Mouse (Mus musculus) right cerebral cortex, adult 2 months (tissue): ENCODE data around the gene Cgas.
"Not testable (repeated sequence)": the region's sequence is repeated elsewhere in the genome, so short reads cannot be mapped to it uniquely, and the experiment has no call there.

Source experiments
- DNase-seq, 2 experiments: peaks; one replicate each; pipeline ENCODE4 v3.0.0; 2021 to 2022; ENCODE audit warnings: low spot score in 2 of 2

Cgas gene

DNA sequence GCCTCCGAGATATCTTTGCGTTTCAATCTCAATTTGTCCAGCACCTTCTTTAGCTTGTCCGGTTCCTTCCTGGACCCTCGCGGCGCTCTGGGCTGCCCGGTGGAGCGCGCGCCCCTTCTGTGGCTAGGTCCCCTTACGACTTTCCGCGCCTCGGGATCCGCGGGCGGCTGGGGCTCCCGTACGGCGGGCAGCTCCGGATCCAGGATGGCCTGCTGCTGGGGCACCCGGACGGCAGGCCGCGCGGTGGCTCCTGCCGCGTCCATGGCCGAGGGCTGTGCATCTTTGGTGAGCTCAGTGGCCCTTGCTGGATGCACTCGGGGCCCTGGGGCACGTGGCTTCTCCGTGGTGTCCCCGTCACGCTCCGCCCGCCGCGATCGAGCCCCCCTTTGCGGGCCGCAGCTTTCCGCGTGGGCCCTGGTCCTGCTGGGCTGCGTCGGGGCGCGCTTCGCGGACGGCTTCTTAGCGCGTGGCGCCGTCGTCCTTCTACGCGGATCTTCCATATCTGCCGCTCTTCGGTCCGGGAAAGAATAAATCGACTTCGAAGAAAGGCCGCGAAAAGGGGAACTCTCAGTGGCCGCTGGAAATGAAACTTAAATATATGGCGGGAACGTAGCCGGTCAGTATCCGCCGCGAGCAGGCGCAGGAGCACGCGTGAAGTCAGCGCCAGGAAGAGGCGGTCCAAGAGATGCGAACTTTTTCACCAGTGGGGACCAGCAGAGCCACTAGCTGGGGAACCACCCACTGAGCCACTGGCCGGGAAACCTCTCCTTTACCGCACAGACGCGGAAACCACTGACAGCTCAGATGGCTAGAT lies at the start of gene Cgas:
TSS of gene Cgas (minus strand) at position 659 of the 814 bp plus-strand sequence.
- DNase-seq, result peak; percentile 10 to 21

DNA sequence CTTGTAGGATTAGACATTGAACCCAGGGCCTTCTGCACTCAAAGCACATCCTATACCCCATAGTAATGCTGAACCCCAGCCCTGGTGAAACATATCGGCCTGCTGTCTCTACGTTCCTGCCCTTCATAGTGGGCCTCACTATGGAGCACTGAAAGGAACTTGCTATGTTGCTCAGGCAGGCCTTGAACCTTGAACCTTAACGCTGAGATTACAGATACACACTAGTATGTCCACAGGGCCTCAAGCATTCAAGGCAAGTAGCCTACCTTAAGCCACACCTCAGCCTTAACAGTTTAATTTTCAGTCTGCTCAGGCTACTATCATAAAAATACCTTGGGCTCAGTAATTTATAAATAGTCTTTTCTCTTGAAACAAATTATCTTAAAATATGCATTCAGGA lies 49.2 kb upstream of the Cgas start:
- DNase-seq, result no peak

DNA sequence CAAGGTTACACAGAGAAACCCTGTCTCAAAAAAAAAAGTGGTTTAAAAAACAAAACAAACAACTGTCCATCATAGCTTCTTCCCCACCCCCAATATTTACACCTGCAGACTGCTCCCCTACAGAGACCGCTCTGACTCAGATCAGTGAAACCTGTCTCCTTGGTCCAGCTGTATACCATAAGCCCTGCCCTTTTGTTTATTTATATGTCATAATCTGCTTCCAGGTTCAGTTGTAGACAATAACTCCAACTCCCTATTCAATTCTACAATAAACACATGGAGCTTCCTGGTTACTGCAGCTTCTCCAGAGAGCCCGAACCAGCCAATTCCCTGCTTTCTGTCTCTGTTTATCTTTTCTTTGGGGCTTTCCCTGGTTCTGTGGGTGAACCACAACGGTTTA lies 48.1 kb upstream of the Cgas start:
- DNase-seq, result no peak

DNA sequence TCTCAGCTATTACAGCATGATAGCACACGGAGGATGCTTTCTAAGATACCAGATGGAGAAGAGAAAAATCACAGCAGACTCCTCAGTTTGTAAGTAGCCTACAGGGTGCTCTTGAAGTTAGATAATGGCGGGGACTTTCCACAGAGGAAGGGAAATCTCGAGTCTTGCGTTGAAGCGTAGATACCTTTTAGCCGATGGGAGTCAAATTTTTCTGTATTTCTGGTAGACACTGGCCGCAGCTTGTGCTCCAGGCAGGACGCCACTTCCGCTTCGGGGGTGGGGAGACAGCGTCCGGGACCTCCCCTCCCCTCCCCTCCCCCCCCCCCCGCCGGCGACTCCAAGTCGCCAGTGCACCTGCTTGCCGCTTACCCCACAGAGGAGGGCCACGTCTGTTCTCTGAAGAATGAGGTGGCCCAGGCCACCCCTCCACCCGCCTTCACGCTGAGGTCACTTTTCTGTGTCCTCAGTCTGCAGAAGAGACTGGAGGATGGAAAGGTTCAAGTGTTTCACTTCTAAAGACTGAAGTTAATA lies 45.9 kb upstream of the Cgas start, which contains the start of gene Eef1a1:
TSS of gene Eef1a1 (minus strand) at position 262 of the 531 bp plus-strand sequence.
- DNase-seq, result peak; percentile 44 to 45

DNA sequence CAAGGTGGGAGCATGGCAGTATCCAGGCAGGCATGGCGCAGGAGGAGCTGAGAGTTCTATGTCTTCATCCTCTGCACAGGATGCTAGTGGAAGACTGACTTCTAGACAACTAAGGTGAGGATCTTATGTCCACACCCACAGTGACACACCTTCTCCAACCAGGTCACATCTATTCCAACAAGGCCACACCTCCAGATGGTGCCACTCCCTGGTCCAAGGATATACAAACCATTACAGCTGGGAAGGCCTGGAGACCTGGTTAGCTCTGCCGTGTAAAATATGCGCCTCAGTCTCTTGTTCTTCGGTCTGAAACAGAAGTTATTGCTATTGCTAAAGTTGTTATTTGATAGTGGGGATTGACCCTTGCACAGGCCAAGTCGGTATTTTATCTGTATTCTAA lies 45.0 kb upstream of the Cgas start:
- not testable (repeated sequence) for DNase-seq

DNA sequence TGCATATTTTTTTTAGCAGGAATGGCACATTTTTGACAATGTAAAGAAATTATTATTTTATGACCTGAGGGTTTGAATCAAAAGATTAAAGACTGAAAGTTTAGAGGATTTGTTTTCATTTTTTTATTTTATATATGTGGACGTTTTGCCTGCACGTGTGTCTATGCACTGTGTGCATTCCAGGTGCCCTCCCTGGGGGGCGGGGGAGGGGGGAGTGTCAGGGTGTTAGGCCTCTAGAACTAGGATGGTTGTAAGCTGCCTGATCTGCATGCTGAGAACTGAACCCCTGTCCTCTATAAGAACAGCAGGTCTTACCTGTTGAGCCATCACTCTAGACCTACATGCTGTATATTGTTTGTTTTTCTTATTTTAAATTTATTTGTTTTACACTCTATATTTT lies 41.6 kb upstream of the Cgas start:
- no peak for DNase-seq

DNA sequence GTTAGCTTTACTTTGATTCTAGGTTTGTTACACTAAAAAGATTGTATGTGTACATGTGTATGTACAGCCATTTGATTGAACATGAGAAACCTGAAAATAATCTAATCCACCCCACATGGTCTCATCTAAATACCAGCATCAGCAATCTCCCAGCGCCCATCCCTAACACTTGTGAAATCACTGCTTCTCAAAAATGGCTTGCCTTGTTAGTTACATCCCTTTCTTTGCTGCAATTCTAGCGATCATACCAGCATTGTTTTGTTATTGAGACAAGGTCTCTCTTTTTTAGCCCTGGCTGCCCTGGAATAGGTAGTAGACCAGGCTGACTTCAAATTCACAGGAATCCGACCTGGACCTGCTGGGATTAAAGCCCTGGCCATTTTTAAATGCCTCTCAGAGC lies 39.3 kb upstream of the Cgas start:
- no peak for DNase-seq

DNA sequence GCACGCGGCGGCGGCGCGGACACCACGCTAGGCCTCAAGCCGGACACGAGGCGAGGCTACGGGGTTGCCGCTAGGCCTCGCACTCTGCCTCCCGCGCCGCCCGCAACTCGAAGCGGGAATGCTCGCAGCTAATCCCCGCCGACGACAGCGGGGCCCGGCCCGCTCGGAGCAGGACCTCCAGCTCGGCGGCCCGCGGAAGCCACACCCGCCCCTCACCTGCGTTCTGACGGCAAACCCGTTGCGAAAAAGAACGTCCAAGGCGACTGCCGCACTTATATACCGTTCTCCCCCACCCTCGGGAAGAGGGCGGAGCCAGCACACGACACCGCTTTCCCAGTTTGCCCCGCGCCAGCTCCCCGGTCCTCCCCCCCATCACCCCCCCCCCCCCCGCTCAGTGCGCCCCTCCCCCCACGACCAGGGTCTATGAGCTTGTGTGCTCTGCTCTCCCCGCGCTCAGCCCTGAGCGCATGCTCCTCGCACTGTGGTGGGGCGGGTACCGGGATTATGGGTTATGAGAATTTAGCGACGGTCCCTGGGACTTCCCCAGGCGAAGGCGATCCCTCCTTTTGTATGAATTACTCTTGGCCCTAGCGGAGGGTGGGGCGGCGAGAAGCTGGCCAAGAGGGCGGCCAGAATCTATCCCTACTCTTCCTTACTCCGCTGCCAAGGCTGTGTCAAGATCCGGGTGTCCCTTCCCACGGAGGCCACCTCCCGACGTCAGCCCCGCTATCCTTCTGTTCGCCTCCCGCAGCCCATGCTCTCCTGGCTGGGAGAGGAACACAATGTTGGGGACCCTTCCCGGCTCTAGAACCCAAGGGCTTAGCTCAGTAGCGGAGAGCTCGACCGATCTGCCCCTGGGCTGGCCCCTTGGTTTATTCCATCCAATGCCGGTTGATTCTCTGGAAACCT lies 38.6 kb upstream of the Cgas start:
- DNase-seq, result peak; percentile 93 to 94

DNA sequence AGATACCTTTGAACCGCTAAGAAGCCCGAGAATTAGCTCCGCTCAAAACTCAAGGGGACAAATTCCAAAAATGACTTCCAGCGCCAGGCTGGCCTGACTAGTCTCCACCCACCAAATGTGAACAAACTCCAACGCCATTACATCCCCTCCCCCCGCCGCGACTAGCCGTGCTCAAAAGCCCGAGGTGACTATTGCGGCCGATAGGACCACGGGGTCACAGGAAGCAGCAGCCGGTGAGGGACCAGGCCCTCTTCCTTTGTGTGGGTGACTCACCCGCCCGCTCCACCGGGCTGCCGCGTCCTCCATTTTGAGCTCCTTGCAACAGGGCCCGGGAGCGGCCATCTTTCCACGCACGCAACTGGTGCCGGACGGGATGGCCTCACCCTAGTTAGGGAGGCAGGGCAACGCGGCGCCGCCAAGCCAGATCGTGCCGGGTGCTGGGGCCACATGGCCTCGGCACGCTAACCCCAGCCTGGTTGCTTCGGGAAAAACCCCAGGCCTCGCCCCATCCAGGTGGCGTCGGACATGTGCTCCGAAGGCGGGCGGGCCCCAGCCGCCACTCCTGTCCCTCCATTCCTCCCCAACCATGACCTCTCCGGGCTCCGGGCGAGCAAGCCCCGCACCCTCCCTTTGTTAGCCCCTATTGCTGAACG lies 37.8 kb upstream of the Cgas start:
- DNase-seq, result peak; percentile 69 to 75

DNA sequence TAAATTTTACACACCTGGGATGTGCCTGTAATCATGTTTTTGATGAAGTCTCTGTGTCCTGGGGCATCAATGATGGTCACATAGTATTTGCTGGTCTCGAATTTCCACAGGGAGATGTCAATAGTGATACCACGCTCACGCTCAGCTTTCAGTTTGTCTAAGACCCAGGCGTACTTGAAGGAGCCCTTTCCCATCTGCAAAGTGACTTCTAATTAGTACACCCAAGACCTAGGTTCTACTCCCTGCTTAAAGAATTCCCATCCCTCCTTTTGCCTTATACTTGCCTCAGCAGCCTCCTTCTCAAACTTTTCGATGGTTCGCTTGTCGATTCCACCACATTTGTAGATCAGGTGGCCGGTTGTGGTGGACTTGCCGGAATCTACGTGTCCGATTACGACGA lies 37.2 kb upstream of the Cgas start:
- not testable (repeated sequence) for DNase-seq

DNA sequence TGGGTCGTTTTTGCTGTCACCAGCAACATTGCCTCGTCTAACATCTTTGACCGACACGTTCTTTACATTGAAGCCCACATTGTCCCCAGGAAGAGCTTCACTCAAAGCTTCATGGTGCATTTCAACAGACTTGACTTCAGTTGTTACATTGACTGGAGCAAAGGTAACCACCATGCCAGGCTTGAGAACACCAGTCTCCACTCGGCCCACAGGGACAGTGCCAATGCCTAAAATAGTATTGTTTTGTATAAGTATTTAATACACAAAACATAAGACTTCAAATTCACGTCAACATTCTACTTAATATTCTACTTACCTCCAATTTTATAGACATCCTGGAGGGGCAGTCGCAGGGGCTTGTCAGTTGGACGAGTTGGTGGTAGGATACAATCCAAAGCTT lies 36.3 kb upstream of the Cgas start:
- DNase-seq, result not testable (repeated sequence)

DNA sequence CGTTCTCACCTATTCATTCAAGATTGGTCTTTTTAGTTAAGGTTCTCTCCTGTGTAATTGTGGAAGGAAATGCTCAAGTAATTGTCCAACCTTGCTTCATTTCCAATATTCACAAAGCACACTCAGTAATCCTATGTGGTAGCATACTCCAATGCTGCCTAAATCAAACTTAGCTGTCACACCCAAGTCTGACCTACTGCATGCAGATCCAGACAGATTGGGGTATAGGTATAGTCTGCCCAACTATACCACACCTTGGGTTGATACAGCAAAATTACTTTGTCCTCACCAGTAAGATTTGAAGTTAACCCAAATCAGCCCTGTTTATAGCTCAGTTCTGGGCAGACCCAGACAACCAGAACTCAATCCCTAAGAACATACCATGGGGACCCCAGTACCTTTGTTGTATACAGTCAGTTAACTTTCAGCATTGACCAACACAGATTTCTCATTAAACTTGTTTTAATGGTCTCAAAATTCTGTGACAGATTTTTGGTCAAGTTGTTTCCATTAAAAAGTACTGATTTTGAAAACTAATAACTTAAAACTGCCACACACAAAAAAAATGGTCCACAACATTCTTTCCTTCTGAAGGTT lies 35.1 kb upstream of the Cgas start:
- not testable (repeated sequence) for DNase-seq

DNA sequence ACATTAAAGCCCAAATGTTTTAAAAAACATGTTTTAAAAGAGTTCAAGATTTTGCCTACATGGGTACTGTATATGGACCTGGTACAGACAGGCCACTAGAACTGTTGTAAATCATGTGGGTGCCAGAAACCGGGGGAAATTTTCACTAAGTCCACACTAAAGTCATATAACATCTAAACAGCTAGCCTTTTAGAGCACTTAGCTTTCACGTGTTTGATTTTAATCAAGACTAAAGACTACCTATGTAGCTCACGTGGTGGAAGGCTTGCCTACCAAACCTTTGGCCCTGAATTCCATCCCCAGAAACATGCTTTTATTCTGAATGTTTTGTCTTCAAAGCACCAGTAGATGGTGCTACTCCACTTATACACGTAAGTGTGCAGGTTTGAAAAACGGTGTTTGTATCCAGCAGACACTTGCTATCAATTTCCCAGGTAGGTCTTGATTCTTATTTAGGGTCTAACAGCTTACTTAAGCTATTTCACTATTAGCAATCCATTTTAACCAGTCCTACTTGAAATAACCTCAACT lies 34.0 kb upstream of the Cgas start:
- DNase-seq, result no peak

DNA sequence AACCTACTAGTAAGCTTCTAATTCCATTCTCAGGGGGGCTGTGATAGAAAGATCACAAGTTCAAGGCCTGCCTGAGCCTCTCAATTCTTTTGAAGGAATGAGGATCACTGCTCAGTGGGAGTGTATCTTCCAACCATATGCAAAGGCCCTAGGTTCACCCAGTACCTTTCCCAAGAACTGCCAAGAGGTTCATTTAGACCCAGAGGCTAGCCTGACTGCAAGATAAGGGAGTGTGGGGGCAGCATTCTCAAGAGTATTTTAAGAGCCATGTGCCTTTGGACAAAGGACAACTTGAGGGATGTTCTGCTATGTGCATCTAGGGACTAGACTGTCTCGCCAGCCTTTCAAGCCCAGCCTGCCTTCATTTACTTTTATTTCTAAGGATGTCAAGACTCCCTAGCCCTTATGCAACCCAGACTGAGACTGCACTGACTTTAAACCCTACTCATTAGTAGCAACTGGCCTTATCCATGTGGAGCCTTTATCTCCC lies 33.5 kb upstream of the Cgas start:
- DNase-seq, result no peak

DNA sequence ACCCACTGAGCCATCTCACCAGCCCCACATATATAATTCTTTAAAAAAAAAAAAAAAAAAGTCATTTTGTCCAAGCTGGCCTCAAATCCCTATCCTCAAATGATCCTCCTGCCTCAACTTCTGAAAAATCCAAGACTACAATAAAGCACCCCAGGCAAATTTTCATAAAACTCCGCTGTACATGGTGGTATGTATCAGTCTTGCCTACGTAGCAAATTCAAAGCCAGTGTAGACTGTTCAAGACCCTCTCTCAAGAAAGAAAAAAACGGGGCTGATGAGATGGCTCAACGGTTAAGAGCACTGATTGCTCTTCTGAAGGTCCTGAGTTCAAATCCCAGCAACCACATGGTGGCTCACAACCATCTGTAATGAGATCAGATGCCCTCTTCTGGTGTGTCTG lies 32.8 kb upstream of the Cgas start:
- DNase-seq, result no peak

DNA sequence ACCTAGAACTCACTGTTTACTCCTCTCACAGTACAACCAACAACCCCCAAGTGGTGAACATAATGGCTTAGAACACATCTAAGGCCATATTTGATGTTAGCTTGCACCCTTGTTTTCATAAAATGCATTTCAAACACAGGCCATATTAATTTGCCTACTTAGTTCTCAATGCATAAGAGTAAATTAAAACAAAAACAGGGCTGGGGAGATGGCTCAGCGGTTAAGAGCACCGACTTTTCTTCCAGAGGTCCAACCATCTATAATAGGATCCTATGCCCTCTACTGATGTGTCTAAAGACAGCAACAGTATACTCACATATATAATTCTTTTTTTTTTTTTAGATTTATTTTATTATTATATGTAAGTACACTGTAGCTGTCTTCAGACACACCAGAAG lies 32.3 kb upstream of the Cgas start:
- DNase-seq, result no peak

DNA sequence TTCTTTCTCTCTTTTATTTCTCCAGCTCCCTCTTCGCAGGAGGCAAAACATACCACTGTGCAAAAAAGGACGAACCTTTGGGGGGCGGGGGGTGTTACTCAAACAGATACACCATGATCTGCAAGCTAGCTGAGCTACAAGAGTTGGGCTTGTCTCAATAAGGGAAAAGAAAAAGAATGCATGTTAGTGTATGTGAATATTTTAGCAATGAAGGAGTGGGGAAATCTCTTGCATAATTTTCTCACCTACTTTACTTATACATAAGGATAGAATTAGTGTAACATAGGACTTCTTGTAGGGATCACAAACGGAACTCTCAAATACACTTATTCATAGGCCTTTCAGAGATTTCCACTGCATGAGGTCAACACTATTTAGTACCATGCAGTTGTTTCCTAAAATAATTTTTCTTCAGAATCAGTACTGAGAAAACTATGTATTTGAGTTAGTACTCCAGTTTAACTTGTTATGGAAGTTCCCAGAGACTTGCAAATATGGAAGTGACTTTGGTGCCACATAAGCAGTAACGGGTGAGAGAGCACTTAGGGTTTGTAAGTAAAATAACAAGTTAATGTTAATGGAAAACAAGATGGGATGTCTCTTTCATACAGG lies 31.8 kb upstream of the Cgas start:
- no peak for DNase-seq

DNA sequence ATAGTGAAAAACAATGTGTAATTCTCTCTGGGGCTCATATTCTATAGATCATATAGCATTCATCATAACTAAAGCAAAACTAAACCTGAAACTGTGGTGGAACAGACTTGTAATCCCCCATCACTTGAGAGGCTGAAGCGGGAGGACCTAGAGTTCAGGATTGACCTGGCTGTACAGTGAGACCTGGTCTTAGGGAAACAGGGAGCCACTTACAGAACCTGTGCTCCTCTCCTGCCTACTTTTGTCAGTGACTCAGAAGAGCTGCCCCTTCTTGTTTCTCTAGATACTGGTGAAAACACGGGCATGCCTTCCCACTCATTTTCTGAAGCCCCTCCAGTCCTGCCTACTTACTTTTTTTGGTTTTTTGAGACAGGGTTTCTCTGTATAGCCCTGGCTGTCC lies 31.2 kb upstream of the Cgas start:
- DNase-seq, result no peak

DNA sequence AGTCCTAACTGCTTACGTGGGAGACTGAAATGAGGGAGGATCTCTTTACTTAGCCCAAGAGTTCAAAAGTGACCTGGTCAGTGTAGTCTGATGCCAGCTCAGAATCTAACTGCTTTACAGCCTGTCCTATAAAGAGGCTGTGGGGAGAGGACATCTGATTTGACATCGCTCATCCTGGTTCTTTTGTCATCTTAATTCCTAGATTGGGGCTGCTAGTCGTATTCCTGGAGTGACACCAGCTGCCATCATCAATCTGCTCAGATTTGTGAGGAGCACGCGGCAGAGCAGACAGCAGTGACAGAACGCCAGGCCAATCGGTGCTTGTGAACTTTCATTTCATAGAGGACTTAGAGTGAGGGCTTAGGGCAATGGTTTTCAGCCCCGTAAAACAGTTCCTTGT lies 30.6 kb upstream of the Cgas start:
- no peak for DNase-seq

DNA sequence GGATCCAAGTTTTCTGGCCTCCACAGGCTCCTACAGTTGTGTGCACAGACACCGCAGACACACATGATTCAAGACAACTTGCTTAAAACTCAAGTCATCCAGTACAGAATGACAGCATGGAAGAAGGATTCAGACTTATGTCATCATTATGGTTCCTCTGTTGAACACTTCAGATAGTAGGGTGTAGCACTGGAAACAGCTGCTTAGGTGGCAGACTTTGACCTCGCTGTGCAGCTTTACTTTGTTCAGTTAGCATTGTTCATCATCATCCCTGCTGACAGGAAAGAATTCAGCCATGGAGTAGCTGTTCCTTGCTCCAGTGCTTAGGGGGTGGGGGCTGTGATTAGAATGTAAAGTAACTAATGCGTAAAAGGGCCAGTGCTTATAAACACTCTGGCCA lies 22.7 kb upstream of the Cgas start:
- DNase-seq, result no peak

DNA sequence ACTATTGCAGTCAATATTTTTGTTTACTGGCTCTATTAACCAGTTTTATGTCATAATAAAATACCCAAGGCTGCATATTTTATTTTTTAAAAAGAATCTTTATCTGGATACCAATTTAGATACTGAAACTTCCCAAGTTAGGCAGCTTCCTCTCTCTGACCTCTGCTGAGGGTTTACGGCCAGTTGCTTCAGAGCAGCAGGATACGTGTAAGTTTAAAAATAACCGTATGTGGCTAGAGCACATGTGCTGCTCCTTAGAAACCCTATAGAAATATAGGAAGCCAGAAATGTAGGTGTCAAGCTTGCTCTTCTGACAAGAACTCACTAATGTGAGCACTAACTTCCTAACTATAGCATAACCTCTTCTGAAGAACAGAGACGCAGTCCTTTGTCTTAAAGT lies 20.3 kb upstream of the Cgas start:
- no peak for DNase-seq
